Mouse (Mus musculus): ENCODE data around the gene Fbxl15. TPM values are rescaled to one million over a fixed set of nuclear protein-coding genes. Genes with fewer than 3 reads are reported as not detected.
A peak's percentile ranks its signal among the peaks of the same experiment; 100 is the strongest.

The Fbxl15 gene
- polyA plus RNA-seq, 1 experiment: 21.5 TPM

GRCm38 (mm10) chr19:46324918-46325317 is 3.1 kb upstream of the Fbxl15 start:
- H3K4me3 ChIP-seq (ENCODE audit: control insufficient read depth, low read depth, low read length): no peak overlapping the region
- no peaks in the 10 kb centered on the region for H3K36me3 ChIP-seq (ENCODE audit: control insufficient read depth, insufficient read depth, low read length)
- TF ChIP-seq CTCF (IDR thresholded peaks at IDR 0.05; ENCODE audit: control insufficient read depth, insufficient read depth, insufficient replicate concordance, low read depth, low read length): no peak
- no peak for TF ChIP-seq POLR2A (IDR thresholded peaks at IDR 0.05; ENCODE audit: control insufficient read depth, low read depth, low read length)
- no peak overlapping the region for H3K27ac ChIP-seq (ENCODE audit: control insufficient read depth, insufficient read depth, low read depth, low read length)
- no peaks in the 10 kb centered on the region for H3K27me3 ChIP-seq (ENCODE audit: control insufficient read depth, insufficient read depth, low read length)
- peaks cover 17% of the 10 kb centered on the region for H3K4me1 ChIP-seq (ENCODE audit: control insufficient read depth, insufficient read depth, low read length)

GRCm38 (mm10) chr19:46326019-46326755 is 1.8 kb upstream of the Fbxl15 start:
- TF ChIP-seq CTCF (IDR thresholded peaks at IDR 0.05; ENCODE audit: control insufficient read depth, insufficient read depth, insufficient replicate concordance, low read depth, low read length): no peak
- TF ChIP-seq POLR2A (IDR thresholded peaks at IDR 0.05; ENCODE audit: control insufficient read depth, low read depth, low read length): no peak
- Histone ChIP-seq H3K27ac (ENCODE audit: control insufficient read depth, insufficient read depth, low read depth, low read length) (no peak overlapping the region; the same call in 1 of the 2 replicates), H3K36me3 (ENCODE audit: control insufficient read depth, insufficient read depth, low read length) (no peaks in the 10 kb centered on the region), H3K27me3 (ENCODE audit: control insufficient read depth, insufficient read depth, low read length) (no peaks in the 10 kb centered on the region), H3K4me3 (ENCODE audit: control insufficient read depth, low read depth, low read length) (peak overlapping the region; percentile 91), H3K4me1 (ENCODE audit: control insufficient read depth, insufficient read depth, low read length) (peaks cover 18% of the 10 kb centered on the region)

- TF ChIP-seq POLR2A (IDR thresholded peaks at IDR 0.05; ENCODE audit: control insufficient read depth, low read depth, low read length) (no peak), CTCF (IDR thresholded peaks at IDR 0.05; ENCODE audit: control insufficient read depth, insufficient read depth, insufficient replicate concordance, low read depth, low read length) (no peak)
- Histone ChIP-seq H3K36me3 (ENCODE audit: control insufficient read depth, insufficient read depth, low read length) (no peaks in the 10 kb centered on the region), H3K4me1 (ENCODE audit: control insufficient read depth, insufficient read depth, low read length) (peaks cover 18% of the 10 kb centered on the region), H3K27ac (ENCODE audit: control insufficient read depth, insufficient read depth, low read depth, low read length) (peak within 1 kb of the TSS; percentile 85), H3K4me3 (ENCODE audit: control insufficient read depth, low read depth, low read length) (peak within 1 kb of the TSS; percentile 91), H3K27me3 (ENCODE audit: control insufficient read depth, insufficient read depth, low read length) (no peaks in the 10 kb centered on the region)
These were observed 1.2 kb upstream of the Fbxl15 start, which contains the start of gene Psd for GRCm38 (mm10) chr19:46326756-46327305. Gene Psd, minus strand, starts transcription at chr19:46327156.

GRCm38 (mm10) chr19:46327531-46328064 is 386 bp upstream of the Fbxl15 start:
- H3K27me3 ChIP-seq (ENCODE audit: control insufficient read depth, insufficient read depth, low read length): no peaks in the 10 kb centered on the region
- H3K27ac ChIP-seq (ENCODE audit: control insufficient read depth, insufficient read depth, low read depth, low read length): no peak overlapping the region; the same call in 1 of the 2 replicates
- TF ChIP-seq POLR2A (IDR thresholded peaks at IDR 0.05; ENCODE audit: control insufficient read depth, low read depth, low read length) (no peak), CTCF (IDR thresholded peaks at IDR 0.05; ENCODE audit: control insufficient read depth, insufficient read depth, insufficient replicate concordance, low read depth, low read length) (no peak)
- H3K4me3 ChIP-seq (ENCODE audit: control insufficient read depth, low read depth, low read length): peak overlapping the region; percentile 91
- peaks cover 18% of the 10 kb centered on the region for H3K4me1 ChIP-seq (ENCODE audit: control insufficient read depth, insufficient read depth, low read length)
- no peaks in the 10 kb centered on the region for H3K36me3 ChIP-seq (ENCODE audit: control insufficient read depth, insufficient read depth, low read length)

GRCm38 (mm10) chr19:46329031-46329641 is 1.2 kb downstream of the Fbxl15 start:
- TF ChIP-seq CTCF (IDR thresholded peaks at IDR 0.05; ENCODE audit: control insufficient read depth, insufficient read depth, insufficient replicate concordance, low read depth, low read length): no peak
- TF ChIP-seq POLR2A (IDR thresholded peaks at IDR 0.05; ENCODE audit: control insufficient read depth, low read depth, low read length): no peak
- H3K27ac ChIP-seq (ENCODE audit: control insufficient read depth, insufficient read depth, low read depth, low read length): peak overlapping the region; percentile 85; the same call in 1 of the 2 replicates
- peaks cover 18% of the 10 kb centered on the region for H3K4me1 ChIP-seq (ENCODE audit: control insufficient read depth, insufficient read depth, low read length)
- no peaks in the 10 kb centered on the region for H3K36me3 ChIP-seq (ENCODE audit: control insufficient read depth, insufficient read depth, low read length)
- no peaks in the 10 kb centered on the region for H3K27me3 ChIP-seq (ENCODE audit: control insufficient read depth, insufficient read depth, low read length)
- peak overlapping the region; percentile 91 for H3K4me3 ChIP-seq (ENCODE audit: control insufficient read depth, low read depth, low read length)

GRCm38 (mm10) chr19:46329951-46330350 is 2.0 kb downstream of the Fbxl15 start:
- H3K27ac ChIP-seq (ENCODE audit: control insufficient read depth, insufficient read depth, low read depth, low read length): no peak overlapping the region
- H3K4me3 ChIP-seq (ENCODE audit: control insufficient read depth, low read depth, low read length): 0 out of 2 replicates have a peak overlapping the region, but pooled peaks have one; percentile 5
- peaks cover 18% of the 10 kb centered on the region for H3K4me1 ChIP-seq (ENCODE audit: control insufficient read depth, insufficient read depth, low read length)
- TF ChIP-seq CTCF (IDR thresholded peaks at IDR 0.05; ENCODE audit: control insufficient read depth, insufficient read depth, insufficient replicate concordance, low read depth, low read length): peak; percentile 72; the same call in 1 of the 2 replicates
- no peak for TF ChIP-seq POLR2A (IDR thresholded peaks at IDR 0.05; ENCODE audit: control insufficient read depth, low read depth, low read length)
- no peaks in the 10 kb centered on the region for H3K36me3 ChIP-seq (ENCODE audit: control insufficient read depth, insufficient read depth, low read length)
- H3K27me3 ChIP-seq (ENCODE audit: control insufficient read depth, insufficient read depth, low read length): no peaks in the 10 kb centered on the region

GRCm38 (mm10) chr19:46330696-46331095 is 2.7 kb downstream of the Fbxl15 start:
- Histone ChIP-seq H3K4me3 (ENCODE audit: control insufficient read depth, low read depth, low read length) (no peak overlapping the region), H3K4me1 (ENCODE audit: control insufficient read depth, insufficient read depth, low read length) (peaks cover 18% of the 10 kb centered on the region), H3K27me3 (ENCODE audit: control insufficient read depth, insufficient read depth, low read length) (no peaks in the 10 kb centered on the region), H3K36me3 (ENCODE audit: control insufficient read depth, insufficient read depth, low read length) (no peaks in the 10 kb centered on the region), H3K27ac (ENCODE audit: control insufficient read depth, insufficient read depth, low read depth, low read length) (no peak overlapping the region)
- no peak for TF ChIP-seq CTCF (IDR thresholded peaks at IDR 0.05; ENCODE audit: control insufficient read depth, insufficient read depth, insufficient replicate concordance, low read depth, low read length)
- TF ChIP-seq POLR2A (IDR thresholded peaks at IDR 0.05; ENCODE audit: control insufficient read depth, low read depth, low read length): no peak

Measured in testis, adult 2 months (tissue).